Mouse (Mus musculus) thymus, adult 2 months (tissue): Measurements from ENCODE around the gene Glt1d1. TPM values are rescaled to one million over a fixed set of nuclear protein-coding genes. Genes with fewer than 3 reads are reported as not detected.

Experiments used
- DNase-seq: peaks from one replicate; pipeline ENCODE4 v3.0.0; 2021
- H3K27ac ChIP-seq: fragments of 200-500 bp; 2 replicates; pipeline ENCODE4 v1.5.1; 2012; ENCODE audit warnings: low read length, control low read depth; ENCODE audit not compliant: control insufficient read depth, insufficient read depth
- H3K27me3 ChIP-seq: fragments of 200-500 bp; 2 replicates; pipeline ENCODE4 v1.6.1; 2012; ENCODE audit warnings: mild to moderate bottlenecking, low read length, moderate library complexity, mixed read lengths; ENCODE audit not compliant: control insufficient read depth, insufficient read depth
- H3K36me3 ChIP-seq: fragments of 200-500 bp; 2 replicates; pipeline ENCODE4 v1.6.1; 2012; ENCODE audit warnings: mild to moderate bottlenecking, low read length, moderate library complexity; ENCODE audit not compliant: control insufficient read depth, insufficient read depth
- H3K4me1 ChIP-seq: fragments of 200-500 bp; replicated peaks from 2 replicates; pipeline ENCODE4 v1.6.1; 2012; ENCODE audit warnings: low read length; ENCODE audit not compliant: control insufficient read depth, insufficient read depth
- H3K4me3 ChIP-seq: fragments of 200-500 bp; 2 replicates; pipeline ENCODE4 v1.5.1; 2012; ENCODE audit warnings: mild to moderate bottlenecking, low read length, control low read depth, moderate library complexity; ENCODE audit not compliant: control insufficient read depth, insufficient read depth
- CTCF ChIP-seq: fragments of 200-500 bp; IDR thresholded peaks from 2 replicates; pipeline ENCODE4 v1.5.1; 2012; ENCODE audit warnings: mild to moderate bottlenecking, control low read depth, low read length, moderate library complexity, borderline replicate concordance; ENCODE audit not compliant: control insufficient read depth, poor library complexity, insufficient read depth; ENCODE audit errors: extremely low read depth
- POLR2A ChIP-seq: fragments of 200-500 bp; IDR thresholded peaks from 2 replicates; pipeline ENCODE4 v1.6.1; 2012; ENCODE audit warnings: mild to moderate bottlenecking, low read length, control low read depth, moderate library complexity; ENCODE audit not compliant: control insufficient read depth, poor library complexity, insufficient read depth; ENCODE audit errors: extremely low read depth
- WGBS: fragments of 180-500 bp; shearing (Covaris S2); methylation state at CpG from one replicate; pipeline ENCODE4 v1.1.7; 2018; 5-methylcytosine and 5-hydroxymethylcytosine counted together
- polyA plus RNA-seq: library from polyadenylated mRNA; depleted of rRNA; stranded (reverse); fragments of >200 nt; gene quantifications from 2 replicates; pipeline ENCODE4 v1.2.3, GENCODE M21; 2012

Gene Glt1d1
- polyA plus RNA-seq, 1 experiment, result 0.51 TPM

GRCm38 (mm10) chr5:127688568-127689170, 56.6 kb downstream of the Glt1d1 start:
- Histone ChIP-seq H3K4me1 (no peaks in the 10 kb centered on the region), H3K36me3 (no peaks in the 10 kb centered on the region), H3K4me3 (no peak overlapping the region), H3K27me3 (no peaks in the 10 kb centered on the region), H3K27ac (no peak overlapping the region)
- TF ChIP-seq POLR2A (no peak), CTCF (no peak)
- DNase-seq, result no peak
- WGBS, result 86% methylated on average over 9 of the region's 9 CpGs

GRCm38 (mm10) chr5:127691085-127691484, 59.0 kb downstream of the Glt1d1 start:
- DNase-seq, result no peak
- H3K27ac ChIP-seq, result no peak overlapping the region
- no peaks in the 10 kb centered on the region for H3K27me3 ChIP-seq
- H3K4me3 ChIP-seq, result no peak overlapping the region
- whole genome bisulfite sequencing, result 93% methylated on average over 10 of the region's 10 CpGs
- no peaks in the 10 kb centered on the region for H3K36me3 ChIP-seq
- H3K4me1 ChIP-seq, result no peaks in the 10 kb centered on the region
- no peak for TF ChIP-seq POLR2A

- no peak overlapping the region for H3K27ac ChIP-seq
- H3K27me3 ChIP-seq, result no peaks in the 10 kb centered on the region
- TF ChIP-seq POLR2A (no peak), CTCF (no peak)
- WGBS, result 93% methylated on average over 21 of the region's 21 CpGs
- no peak for DNase-seq
- H3K4me3 ChIP-seq, result no peak overlapping the region
- H3K4me1 ChIP-seq, result no peaks in the 10 kb centered on the region
- no peaks in the 10 kb centered on the region for H3K36me3 ChIP-seq
These were observed 59.5 kb downstream of the Glt1d1 start for GRCm38 (mm10) chr5:127691581-127691980.

GRCm38 (mm10) chr5:127695898-127696297, 63.8 kb downstream of the Glt1d1 start:
- Histone ChIP-seq H3K36me3 (no peaks in the 10 kb centered on the region), H3K27me3 (no peaks in the 10 kb centered on the region), H3K27ac (no peak overlapping the region), H3K4me3 (no peak overlapping the region), H3K4me1 (no peaks in the 10 kb centered on the region)
- TF ChIP-seq POLR2A, result no peak
- TF ChIP-seq CTCF, result no peak
- no peak for DNase-seq
- WGBS, result 65% methylated on average over 4 of the region's 4 CpGs

GRCm38 (mm10) chr5:127696602-127697001, 64.5 kb downstream of the Glt1d1 start:
- no peak for TF ChIP-seq POLR2A
- TF ChIP-seq CTCF, result no peak
- 97% methylated on average over 4 of the region's 4 CpGs for WGBS
- no peaks in the 10 kb centered on the region for H3K27me3 ChIP-seq
- H3K36me3 ChIP-seq, result no peaks in the 10 kb centered on the region
- H3K27ac ChIP-seq, result no peak overlapping the region
- H3K4me3 ChIP-seq, result no peak overlapping the region
- DNase-seq, result no peak
- no peaks in the 10 kb centered on the region for H3K4me1 ChIP-seq

GRCm38 (mm10) chr5:127698525-127698924, 66.5 kb downstream of the Glt1d1 start:
- 67% methylated on average over 2 of the region's 2 CpGs for WGBS

GRCm38 (mm10) chr5:127699679-127700078, 67.6 kb downstream of the Glt1d1 start:
- no peak overlapping the region for H3K27ac ChIP-seq
- no peak for DNase-seq
- no peak overlapping the region for H3K4me3 ChIP-seq
- TF ChIP-seq CTCF, result no peak
- no peak for TF ChIP-seq POLR2A
- no peaks in the 10 kb centered on the region for H3K36me3 ChIP-seq
- WGBS, result 36% methylated on average over 5 of the region's 5 CpGs
- H3K27me3 ChIP-seq, result no peaks in the 10 kb centered on the region
- no peaks in the 10 kb centered on the region for H3K4me1 ChIP-seq

More at GRCm38 (mm10) chr5:127698525-127698924, 66.5 kb downstream of the Glt1d1 start:
- Histone ChIP-seq H3K36me3 (no peaks in the 10 kb centered on the region), H3K4me1 (no peaks in the 10 kb centered on the region), H3K27ac (no peak overlapping the region), H3K27me3 (no peaks in the 10 kb centered on the region), H3K4me3 (no peak overlapping the region)
- TF ChIP-seq CTCF (no peak), POLR2A (no peak)
- DNase-seq, result no peak
